Mouse (Mus musculus) midbrain, embryonic 13.5 days (tissue): ENCODE data around the gene Plce1. TPM values are rescaled to one million over a fixed set of nuclear protein-coding genes. Genes with fewer than 3 reads are reported as not detected.

ENCODE experiments used
- ATAC-seq: fragments of 200-750 bp; cut with Nextera tagmentation; 2 replicates; pipeline ENCODE4 v1.8.0; 2017; ENCODE audit warnings: mild to moderate bottlenecking, moderate TSS enrichment, moderate library complexity
- H3K27ac ChIP-seq: fragments of 300-500 bp; sonication (generic); 2 replicates; pipeline ENCODE4 v1.5.1; 2015; ENCODE audit warnings: inconsistent platforms, mild to moderate bottlenecking, moderate library complexity
- H3K27me3 ChIP-seq: fragments of 300-500 bp; sonication (generic); 2 replicates; pipeline ENCODE4 v1.6.1; 2015; ENCODE audit warnings: mild to moderate bottlenecking, inconsistent platforms
- H3K36me3 ChIP-seq: fragments of 300-500 bp; sonication (generic); 2 replicates; pipeline ENCODE4 v1.6.1; 2015; ENCODE audit warnings: mild to moderate bottlenecking, inconsistent platforms
- H3K4me1 ChIP-seq: fragments of 300-500 bp; sonication (generic); replicated peaks from 2 replicates; pipeline ENCODE4 v1.6.1; 2015; ENCODE audit warnings: inconsistent platforms
- H3K4me2 ChIP-seq: fragments of 300-500 bp; sonication (generic); replicated peaks from 2 replicates; pipeline ENCODE4 v1.6.1; 2015; ENCODE audit warnings: moderate library complexity, mild to moderate bottlenecking, inconsistent platforms
- H3K4me3 ChIP-seq: fragments of 300-500 bp; sonication (generic); replicated peaks from 2 replicates; pipeline ENCODE4 v1.5.1; 2015; ENCODE audit warnings: mild to moderate bottlenecking, inconsistent platforms
- H3K9ac ChIP-seq: fragments of 300-500 bp; sonication (generic); replicated peaks from 2 replicates; pipeline ENCODE4 v1.6.1; 2015; ENCODE audit warnings: mild to moderate bottlenecking, inconsistent platforms
- H3K9me3 ChIP-seq: fragments of 300-500 bp; sonication (generic); 2 replicates; pipeline ENCODE4 v1.6.1; 2016; ENCODE audit warnings: mild to moderate bottlenecking, inconsistent platforms
- WGBS: fragments of 180-500 bp; shearing (Covaris S2); methylation state at CpG from one replicate; pipeline ENCODE4 v1.1.7; 2015; 5-methylcytosine and 5-hydroxymethylcytosine counted together
- polyA plus RNA-seq: library from polyadenylated mRNA; unstranded; fragments of >200 nt; fragmentation: Nextera tagmentation; extraction: Ambion mirVana; gene quantifications from 2 replicates; pipeline ENCODE4 v1.2.1, GENCODE M21; 2015

The Plce1 gene
- polyA plus RNA-seq, 1 experiment from 2014 or later: 4.3 TPM

DNA sequence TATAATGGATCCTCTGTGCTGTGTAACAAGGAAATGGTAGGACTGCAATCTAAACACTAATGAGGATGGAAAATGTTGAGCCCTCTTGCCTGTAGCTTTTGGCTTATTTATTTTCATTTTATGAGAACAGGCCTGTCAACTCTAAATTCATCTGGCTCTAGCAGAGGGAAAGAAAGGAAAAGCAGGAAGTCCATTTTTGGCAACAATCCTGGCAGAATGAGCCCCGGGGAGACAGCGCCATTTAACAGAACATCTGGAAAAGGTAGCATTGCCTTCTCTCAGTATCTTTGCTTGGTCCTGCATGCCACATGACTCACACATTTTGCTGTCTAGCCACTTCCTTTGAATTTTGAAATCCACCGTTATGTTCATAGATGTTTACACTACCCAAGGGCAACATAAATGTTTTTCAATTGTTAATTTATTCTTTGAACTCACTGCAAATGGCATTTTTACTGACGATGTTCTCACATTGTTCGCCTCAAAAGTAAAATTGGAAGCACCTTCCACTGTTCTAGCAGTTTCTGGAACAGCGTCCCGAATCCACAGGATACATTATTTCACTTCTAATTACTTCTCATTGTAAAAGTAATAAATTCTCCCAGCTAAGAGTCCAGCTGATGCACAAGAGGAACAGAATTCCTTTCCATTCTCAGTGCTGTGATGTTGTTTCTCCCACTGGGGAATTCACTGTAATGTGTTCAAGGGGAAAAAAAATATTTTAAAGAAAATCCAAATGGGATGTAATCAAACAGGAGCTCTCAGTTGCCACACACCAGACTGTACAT, 278.0 kb downstream of the Plce1 start:
- WGBS: 93% methylated on average over 7 of the region's 7 CpGs
- no peak overlapping the region for H3K9ac ChIP-seq
- no peak for ATAC-seq
- H3K27ac ChIP-seq: no peak overlapping the region
- H3K36me3 ChIP-seq: no peaks in the 10 kb centered on the region
- 0 out of 2 replicates have a peak, but pooled peaks cover 3% of the 10 kb centered on the region for H3K4me1 ChIP-seq
- H3K4me3 ChIP-seq: no peak overlapping the region
- H3K9me3 ChIP-seq: no peaks in the 10 kb centered on the region
- no peak overlapping the region for H3K4me2 ChIP-seq
- H3K27me3 ChIP-seq: no peaks in the 10 kb centered on the region

DNA sequence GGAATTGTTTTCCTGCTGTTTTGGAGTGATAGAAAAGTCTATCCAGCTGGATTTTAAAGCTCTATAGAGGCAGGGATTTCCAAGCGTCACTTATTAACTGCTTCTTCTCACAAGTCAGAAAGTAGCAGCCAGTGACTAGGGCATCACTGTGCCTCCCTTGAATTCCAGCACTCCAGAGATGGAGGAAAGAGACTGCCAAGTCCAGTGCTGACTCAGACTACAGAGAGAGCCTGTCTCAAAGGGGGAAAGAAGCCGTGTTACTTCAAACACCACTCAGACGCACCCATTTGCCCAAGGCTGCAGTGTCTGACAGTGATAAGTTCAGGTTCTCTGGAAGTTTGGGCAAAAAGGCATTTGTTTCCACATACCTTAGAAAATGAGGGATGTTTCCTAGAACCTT, 279.5 kb downstream of the Plce1 start:
- Histone ChIP-seq H3K27ac (no peak overlapping the region), H3K36me3 (no peaks in the 10 kb centered on the region), H3K27me3 (no peaks in the 10 kb centered on the region), H3K4me2 (no peak overlapping the region), H3K4me1 (0 out of 2 replicates have a peak, but pooled peaks cover 3% of the 10 kb centered on the region), H3K4me3 (no peak overlapping the region), H3K9me3 (no peaks in the 10 kb centered on the region), H3K9ac (no peak overlapping the region)
- 90% methylated on average over 3 of the region's 3 CpGs for WGBS
- ATAC-seq: no peak

DNA sequence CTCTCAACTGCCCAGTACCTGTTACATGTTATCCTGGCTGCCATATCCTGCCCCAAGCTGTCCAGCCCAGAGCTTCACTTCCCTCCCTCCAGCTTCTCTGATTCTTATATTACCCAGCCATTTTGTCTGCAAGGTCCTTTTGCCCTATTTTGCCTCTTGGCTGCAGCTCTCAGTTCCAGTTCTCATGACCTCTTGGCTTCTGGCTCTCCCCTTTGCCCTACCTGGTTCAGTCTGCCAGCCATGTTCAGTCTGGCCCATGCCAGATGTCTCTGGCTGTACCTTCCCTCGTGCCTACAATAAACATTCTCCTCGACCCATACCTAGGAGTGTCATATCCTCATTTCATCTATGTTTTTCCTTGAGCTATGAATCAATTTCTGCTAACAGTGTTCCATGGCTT, 285.4 kb downstream of the Plce1 start:
- H3K9me3 ChIP-seq: no peaks in the 10 kb centered on the region
- no peak overlapping the region for H3K27ac ChIP-seq
- 97% methylated on average over 2 of the region's 2 CpGs for WGBS
- H3K4me3 ChIP-seq: no peak overlapping the region
- no peaks in the 10 kb centered on the region for H3K4me1 ChIP-seq
- no peaks in the 10 kb centered on the region for H3K27me3 ChIP-seq
- no peak overlapping the region for H3K4me2 ChIP-seq
- no peak for ATAC-seq
- H3K36me3 ChIP-seq: no peaks in the 10 kb centered on the region
- H3K9ac ChIP-seq: no peak overlapping the region

DNA sequence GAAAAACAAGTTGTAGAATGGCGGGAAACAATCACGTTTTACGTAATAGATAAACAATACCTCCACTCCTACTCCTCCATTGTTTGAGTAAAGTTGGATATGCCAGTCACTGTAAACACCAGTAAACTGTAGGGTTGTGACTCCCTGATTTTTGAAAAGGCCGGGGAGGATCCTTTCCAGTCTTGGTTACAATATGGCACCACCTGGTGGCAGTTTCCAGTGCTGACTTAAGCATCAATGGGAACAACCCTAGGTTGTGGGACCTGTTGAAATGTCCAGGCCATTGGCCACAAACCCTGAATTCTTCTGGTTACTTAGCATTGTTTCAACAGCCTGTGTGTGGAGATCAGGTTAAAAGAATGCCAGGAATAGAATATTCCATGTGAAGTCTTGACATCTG, 294.6 kb downstream of the Plce1 start:
- no peak overlapping the region for H3K4me2 ChIP-seq
- no peaks in the 10 kb centered on the region for H3K4me1 ChIP-seq
- H3K27ac ChIP-seq: no peak overlapping the region
- H3K36me3 ChIP-seq: no peaks in the 10 kb centered on the region
- no peaks in the 10 kb centered on the region for H3K27me3 ChIP-seq
- H3K4me3 ChIP-seq: no peak overlapping the region
- ATAC-seq: no peak
- H3K9ac ChIP-seq: no peak overlapping the region
- WGBS: 64% methylated on average over 4 of the region's 4 CpGs
- H3K9me3 ChIP-seq: no peaks in the 10 kb centered on the region

DNA sequence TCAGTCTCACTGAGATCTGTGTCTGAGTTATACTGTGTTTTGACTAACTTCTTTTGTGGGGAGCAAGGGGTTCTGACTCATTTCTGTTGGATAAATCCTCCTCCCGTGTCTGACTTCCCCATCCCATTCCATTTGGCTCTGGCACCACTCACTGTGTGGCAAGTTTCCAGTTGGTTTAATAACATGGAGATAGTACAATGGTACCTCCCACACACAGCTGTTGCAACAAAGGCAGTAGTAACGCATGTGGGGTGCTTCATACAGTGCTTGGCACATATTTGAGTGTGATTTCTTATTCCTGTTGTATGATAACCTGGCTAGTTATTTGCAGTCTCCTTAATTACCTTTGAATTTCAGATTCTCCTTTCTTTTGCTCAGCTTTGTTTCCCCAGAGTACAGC, 297.9 kb downstream of the Plce1 start:
- H3K9ac ChIP-seq: no peak overlapping the region
- no peaks in the 10 kb centered on the region for H3K4me1 ChIP-seq
- peaks cover 6% of the 10 kb centered on the region; the same call in 1 of the 2 replicates for H3K36me3 ChIP-seq
- H3K4me3 ChIP-seq: no peak overlapping the region
- H3K27me3 ChIP-seq: no peaks in the 10 kb centered on the region
- ATAC-seq: no peak
- no peak overlapping the region for H3K27ac ChIP-seq
- no peaks in the 10 kb centered on the region for H3K9me3 ChIP-seq
- no peak overlapping the region for H3K4me2 ChIP-seq
- 73% methylated on average over 2 of the region's 2 CpGs for WGBS

DNA sequence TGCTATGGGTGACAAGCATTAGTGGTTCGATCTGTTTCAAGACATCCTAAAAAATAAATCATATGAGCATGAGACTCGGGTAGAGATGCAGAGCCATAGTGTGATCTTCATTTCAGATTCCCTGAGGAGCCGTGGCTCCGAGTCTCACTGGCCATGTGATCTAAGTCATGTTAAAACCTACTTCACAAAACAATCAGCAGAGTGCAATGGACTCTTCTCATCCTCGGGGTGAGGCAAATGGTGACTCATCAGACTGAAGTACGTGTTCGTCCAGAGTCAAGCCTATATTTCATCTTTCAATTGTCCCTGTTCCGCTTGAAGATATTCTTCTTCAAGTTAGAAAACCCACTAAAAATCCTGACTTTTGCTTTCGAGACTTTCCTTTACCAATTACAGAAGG, 302.6 kb downstream of the Plce1 start:
- no peaks in the 10 kb centered on the region for H3K9me3 ChIP-seq
- H3K9ac ChIP-seq: no peak overlapping the region
- H3K4me2 ChIP-seq: no peak overlapping the region
- no peak overlapping the region for H3K4me3 ChIP-seq
- H3K27ac ChIP-seq: no peak overlapping the region
- ATAC-seq: no peak
- peaks cover 10% of the 10 kb centered on the region for H3K36me3 ChIP-seq
- no peaks in the 10 kb centered on the region for H3K4me1 ChIP-seq
- H3K27me3 ChIP-seq: no peaks in the 10 kb centered on the region
- WGBS: 94% methylated on average over 9 of the region's 9 CpGs

DNA sequence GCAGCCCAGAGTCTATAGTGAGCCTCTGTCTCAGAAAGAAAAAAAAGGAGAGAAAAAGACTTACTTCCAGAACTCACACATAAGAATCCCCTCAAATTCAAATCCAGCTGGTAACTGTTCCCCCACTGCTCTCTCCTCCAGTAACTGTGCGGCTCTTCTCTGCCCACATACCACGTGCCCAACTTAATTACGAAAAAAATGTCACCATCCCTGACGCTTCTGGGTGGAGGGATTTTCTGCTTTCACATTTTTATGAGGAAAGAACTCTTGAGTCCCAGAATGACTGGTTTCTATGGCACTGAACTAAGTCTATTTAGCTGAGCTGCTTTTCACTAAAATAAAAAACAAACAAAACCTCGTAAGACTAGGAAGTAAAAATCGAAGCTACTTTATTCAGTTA, 306.8 kb downstream of the Plce1 start:
- Histone ChIP-seq H3K9ac (no peak overlapping the region), H3K4me3 (no peak overlapping the region), H3K4me1 (no peaks in the 10 kb centered on the region), H3K9me3 (no peaks in the 10 kb centered on the region), H3K4me2 (no peak overlapping the region), H3K36me3 (peaks cover 43% of the 10 kb centered on the region), H3K27me3 (no peaks in the 10 kb centered on the region), H3K27ac (no peak overlapping the region)
- ATAC-seq: no peak
- 94% methylated on average over 6 of the region's 6 CpGs for WGBS

DNA sequence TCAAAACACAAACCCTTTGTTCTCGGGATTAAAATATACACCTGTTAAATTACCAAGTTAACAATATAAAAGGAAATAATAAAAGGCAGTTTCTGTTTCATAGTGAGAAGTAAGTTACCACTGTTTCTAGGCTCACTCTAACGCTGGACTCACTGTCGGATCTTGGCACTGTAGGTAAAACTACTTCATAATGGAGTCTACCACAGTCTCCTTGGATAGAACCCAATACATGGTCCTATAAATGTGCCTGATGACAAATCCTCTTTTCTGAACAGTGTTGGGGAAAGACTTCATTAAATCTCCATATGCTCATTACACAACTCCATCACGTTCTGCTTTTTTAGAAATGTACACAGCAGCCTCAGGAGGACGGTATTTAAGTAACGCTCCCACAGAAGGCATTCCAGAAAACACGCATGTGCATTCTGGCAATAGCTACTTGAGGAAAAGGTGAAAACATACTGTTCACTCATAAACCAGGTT, 312.7 kb downstream of the Plce1 start:
- Histone ChIP-seq H3K4me3 (no peak overlapping the region), H3K4me2 (no peak overlapping the region), H3K27ac (no peak overlapping the region), H3K27me3 (no peaks in the 10 kb centered on the region), H3K4me1 (no peaks in the 10 kb centered on the region), H3K36me3 (peaks cover 89% of the 10 kb centered on the region), H3K9ac (no peak overlapping the region), H3K9me3 (no peaks in the 10 kb centered on the region)
- no peak for ATAC-seq
- whole genome bisulfite sequencing: 95% methylated on average over 7 of the region's 7 CpGs

DNA sequence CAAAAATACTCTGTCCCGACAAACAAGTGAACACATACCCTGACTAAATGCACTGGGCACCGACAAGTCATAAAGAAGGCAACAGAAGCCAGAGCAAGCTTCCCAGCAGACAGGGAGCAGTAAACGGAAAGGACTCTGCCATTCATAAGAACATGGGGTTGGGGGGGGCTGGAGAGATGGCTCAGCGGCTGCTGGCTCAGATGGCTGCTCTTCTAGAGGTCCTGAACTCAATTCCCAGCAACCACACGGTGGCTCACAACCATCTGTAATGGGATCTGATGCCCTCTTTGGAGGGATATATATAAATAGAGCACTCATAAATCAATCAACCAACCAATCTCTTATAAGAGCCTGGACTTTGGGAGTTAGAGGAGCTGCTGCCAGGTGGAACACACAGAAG, 315.6 kb downstream of the Plce1 start:
- Histone ChIP-seq H3K27me3 (no peaks in the 10 kb centered on the region), H3K27ac (no peak overlapping the region), H3K36me3 (peaks cover 84% of the 10 kb centered on the region), H3K4me3 (no peak overlapping the region), H3K4me2 (no peak overlapping the region), H3K9me3 (no peaks in the 10 kb centered on the region), H3K9ac (no peak overlapping the region), H3K4me1 (no peaks in the 10 kb centered on the region)
- no peak for ATAC-seq
- WGBS: 90% methylated on average over 5 of the region's 5 CpGs

DNA sequence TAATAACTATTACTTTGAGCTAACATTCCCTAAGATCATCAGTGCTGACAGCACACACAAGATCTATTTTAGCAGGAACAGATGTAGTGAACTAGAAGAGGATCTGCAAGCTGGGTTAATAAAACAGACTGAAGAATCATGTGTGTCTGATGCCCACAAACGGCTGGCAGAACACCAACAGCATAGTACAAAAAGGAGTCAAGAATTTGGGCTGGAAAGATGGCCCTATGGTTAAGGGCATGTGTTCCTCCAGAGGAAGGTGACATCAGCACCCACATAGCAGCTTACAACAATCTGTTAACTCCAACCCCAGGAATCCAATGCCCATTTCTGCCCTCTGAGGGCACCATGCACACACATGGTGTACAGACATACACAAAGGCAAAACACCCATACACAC, 317.4 kb downstream of the Plce1 start:
- Histone ChIP-seq H3K4me2 (no peak overlapping the region), H3K9ac (no peak overlapping the region), H3K4me3 (no peak overlapping the region), H3K4me1 (no peaks in the 10 kb centered on the region), H3K27ac (no peak overlapping the region), H3K36me3 (peaks cover 87% of the 10 kb centered on the region), H3K27me3 (no peaks in the 10 kb centered on the region), H3K9me3 (no peaks in the 10 kb centered on the region)
- 100% methylated on average over 1 of the region's 1 CpGs for WGBS
- ATAC-seq: no peak

DNA sequence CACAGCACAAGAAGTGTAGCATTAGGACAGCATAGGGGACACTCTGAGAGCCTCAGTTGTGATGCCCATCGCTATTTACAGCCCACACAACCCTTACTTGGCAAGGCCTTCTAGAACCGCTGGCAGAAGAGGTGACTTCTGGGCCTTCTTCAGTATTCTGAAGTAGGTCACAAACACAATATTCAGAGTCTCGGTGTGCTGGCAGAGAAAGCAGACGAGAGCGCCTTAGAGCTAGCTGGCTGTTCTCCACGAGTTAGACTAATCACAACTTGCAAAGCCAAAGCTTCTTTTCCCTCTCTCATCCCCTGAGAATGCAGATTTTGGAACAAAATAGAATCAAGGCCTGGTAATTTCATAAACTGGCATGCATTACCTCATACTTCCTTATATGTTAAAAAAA, 317.9 kb downstream of the Plce1 start:
- H3K9me3 ChIP-seq: no peaks in the 10 kb centered on the region
- 96% methylated on average over 6 of the region's 6 CpGs for WGBS
- peaks cover 87% of the 10 kb centered on the region for H3K36me3 ChIP-seq
- no peak overlapping the region for H3K27ac ChIP-seq
- no peak overlapping the region for H3K4me3 ChIP-seq
- no peak for ATAC-seq
- no peak overlapping the region for H3K4me2 ChIP-seq
- no peaks in the 10 kb centered on the region for H3K27me3 ChIP-seq
- H3K4me1 ChIP-seq: no peaks in the 10 kb centered on the region
- no peak overlapping the region for H3K9ac ChIP-seq

DNA sequence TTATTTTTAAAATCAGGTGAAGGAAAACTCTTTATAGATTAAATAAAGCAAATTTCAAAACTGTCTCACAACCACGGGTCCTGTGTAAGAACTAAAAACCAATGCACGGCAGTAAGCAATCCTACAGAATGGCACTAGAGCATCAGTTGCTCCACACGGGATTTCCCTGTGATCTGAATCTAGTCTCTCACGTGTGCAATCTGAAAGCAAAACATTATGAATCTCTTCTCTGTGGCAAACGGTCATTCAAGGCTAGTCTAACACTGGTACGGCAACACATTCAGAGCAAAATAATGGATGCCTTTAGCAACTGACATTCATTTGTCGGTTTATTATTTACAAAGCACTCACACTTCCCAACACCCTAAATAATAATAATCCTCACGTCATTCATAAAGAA, 337.3 kb downstream of the Plce1 start:
- 48% methylated on average over 8 of the region's 8 CpGs for whole genome bisulfite sequencing
- Histone ChIP-seq H3K36me3 (peaks cover 28% of the 10 kb centered on the region), H3K9ac (peak overlapping the region; percentile 85), H3K27ac (no peak overlapping the region), H3K4me3 (peak overlapping the region; percentile 82), H3K27me3 (no peaks in the 10 kb centered on the region), H3K9me3 (no peaks in the 10 kb centered on the region), H3K4me2 (peak overlapping the region; percentile 92), H3K4me1 (peaks cover 15% of the 10 kb centered on the region)
- no peak for ATAC-seq
